Mouse (Mus musculus): ENCODE results near the gene Arhgap15. TPM values are rescaled to one million over a fixed set of nuclear protein-coding genes. Genes with fewer than 3 reads are reported as not detected.

Gene Arhgap15
- polyA plus RNA-seq, 1 experiment from 2014 or later, result 0.88 TPM

DNA sequence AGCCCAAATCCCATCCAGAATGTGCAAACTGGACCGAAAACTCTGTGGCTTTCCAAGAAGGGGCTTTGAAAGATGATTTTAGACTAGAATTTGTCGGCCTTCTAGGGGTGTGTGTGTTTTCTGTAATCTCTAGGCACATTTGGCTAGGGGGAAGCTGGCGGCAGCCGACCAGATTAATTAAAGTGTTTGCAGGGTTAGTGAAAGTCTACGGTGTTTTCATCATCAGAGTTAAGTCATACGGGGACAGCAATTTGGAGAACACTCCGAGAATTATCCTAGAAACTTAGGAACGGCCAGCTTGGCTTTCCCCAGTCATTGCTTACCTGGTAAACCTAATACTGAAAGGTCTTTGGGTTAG lies 356.6 kb downstream of the Arhgap15 start:
- 46% methylated on average over 8 of the region's 8 CpGs for whole genome bisulfite sequencing
- no peak overlapping the region for H3K4me2 ChIP-seq (replicated peaks; ENCODE audit: low read depth, low read length)
- no peak for ATAC-seq (ENCODE audit: insufficient number of reproducible peaks, insufficient read depth, low FRiP score, low read depth)

DNA sequence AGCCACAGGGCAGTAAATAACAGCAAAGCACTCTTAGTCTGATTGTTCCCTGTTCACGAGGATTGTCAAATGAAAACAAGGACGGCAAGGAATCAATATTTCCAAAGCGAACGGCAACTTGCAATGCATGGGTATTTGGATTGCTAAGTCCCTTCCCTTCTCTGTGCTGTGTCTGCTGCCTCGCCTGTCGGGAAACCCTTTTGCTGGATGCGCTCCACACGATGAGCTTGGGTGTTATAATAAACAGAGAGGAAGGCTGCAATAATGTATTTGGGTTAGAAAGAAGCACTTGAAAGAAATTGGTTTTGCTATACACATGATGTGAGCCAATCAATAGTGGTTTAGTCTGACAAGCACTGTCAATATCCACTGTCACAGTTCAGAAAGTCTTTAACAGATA lies 357.7 kb downstream of the Arhgap15 start:
- Histone ChIP-seq H3K4me1 (ENCODE audit: control insufficient read depth, insufficient read depth, low read length) (peaks cover 8% of the 10 kb centered on the region; the same call in 1 of the 2 replicates), H3K4me3 (ENCODE audit: low read depth, low read length) (no peak overlapping the region), H3K36me3 (ENCODE audit: control insufficient read depth, insufficient read depth, low read length) (no peaks in the 10 kb centered on the region), H3K9me3 (ENCODE audit: control insufficient read depth, low read depth, low read length) (no peaks in the 10 kb centered on the region), H3K27me3 (ENCODE audit: control insufficient read depth, insufficient read depth, low read length) (no peaks in the 10 kb centered on the region), H3K27ac (ENCODE audit: low read length) (peak overlapping the region; percentile 66; the same call in 1 of the 2 replicates), H3K4me2 (replicated peaks; ENCODE audit: low read depth, low read length) (no peak overlapping the region), H3K9ac (replicated peaks; ENCODE audit: low read depth, low read length) (no peak overlapping the region)
- ATAC-seq (ENCODE audit: insufficient number of reproducible peaks, insufficient read depth, low FRiP score, low read depth), result no peak
- 40% methylated on average over 8 of the region's 8 CpGs for WGBS

More for the DNA sequence above, 356.6 kb downstream of the Arhgap15 start:
- Histone ChIP-seq H3K27me3 (ENCODE audit: control insufficient read depth, insufficient read depth, low read length) (no peaks in the 10 kb centered on the region), H3K4me1 (ENCODE audit: control insufficient read depth, insufficient read depth, low read length) (peaks cover 8% of the 10 kb centered on the region; the same call in 1 of the 2 replicates), H3K9me3 (ENCODE audit: control insufficient read depth, low read depth, low read length) (no peaks in the 10 kb centered on the region), H3K9ac (replicated peaks; ENCODE audit: low read depth, low read length) (no peak overlapping the region), H3K27ac (ENCODE audit: low read length) (peak overlapping the region; percentile 87), H3K36me3 (ENCODE audit: control insufficient read depth, insufficient read depth, low read length) (no peaks in the 10 kb centered on the region), H3K4me3 (ENCODE audit: low read depth, low read length) (no peak overlapping the region)

DNA sequence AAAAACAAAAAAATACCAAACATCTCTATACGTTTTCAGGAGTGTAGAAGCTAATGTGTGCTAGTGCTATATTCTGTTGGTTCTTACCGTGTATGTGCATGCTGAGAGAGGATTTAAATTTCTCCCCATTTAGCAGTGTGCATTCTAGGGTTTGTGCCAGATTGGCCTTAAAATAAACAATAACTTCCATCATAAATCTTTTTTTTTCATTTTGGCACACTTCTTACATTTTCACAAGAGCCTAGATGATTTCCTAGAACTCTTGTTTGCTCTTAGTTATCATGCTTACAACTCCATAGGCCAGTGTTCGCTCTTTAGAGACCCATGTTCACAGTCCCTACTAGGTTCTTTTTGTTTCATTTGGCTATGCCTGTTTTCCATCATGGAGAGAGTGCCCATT lies 362.7 kb downstream of the Arhgap15 start:
- no peaks in the 10 kb centered on the region for H3K9me3 ChIP-seq (ENCODE audit: control insufficient read depth, low read depth, low read length)
- H3K9ac ChIP-seq (replicated peaks; ENCODE audit: low read depth, low read length), result no peak overlapping the region
- WGBS, result 87% methylated on average over 3 of the region's 3 CpGs
- H3K4me2 ChIP-seq (replicated peaks; ENCODE audit: low read depth, low read length), result no peak overlapping the region
- no peak overlapping the region for H3K27ac ChIP-seq (ENCODE audit: low read length)
- H3K36me3 ChIP-seq (ENCODE audit: control insufficient read depth, insufficient read depth, low read length), result no peaks in the 10 kb centered on the region
- no peaks in the 10 kb centered on the region for H3K4me1 ChIP-seq (ENCODE audit: control insufficient read depth, insufficient read depth, low read length)
- H3K27me3 ChIP-seq (ENCODE audit: control insufficient read depth, insufficient read depth, low read length), result no peaks in the 10 kb centered on the region
- no peak overlapping the region for H3K4me3 ChIP-seq (ENCODE audit: low read depth, low read length)
- ATAC-seq (ENCODE audit: insufficient number of reproducible peaks, insufficient read depth, low FRiP score, low read depth), result no peak

DNA sequence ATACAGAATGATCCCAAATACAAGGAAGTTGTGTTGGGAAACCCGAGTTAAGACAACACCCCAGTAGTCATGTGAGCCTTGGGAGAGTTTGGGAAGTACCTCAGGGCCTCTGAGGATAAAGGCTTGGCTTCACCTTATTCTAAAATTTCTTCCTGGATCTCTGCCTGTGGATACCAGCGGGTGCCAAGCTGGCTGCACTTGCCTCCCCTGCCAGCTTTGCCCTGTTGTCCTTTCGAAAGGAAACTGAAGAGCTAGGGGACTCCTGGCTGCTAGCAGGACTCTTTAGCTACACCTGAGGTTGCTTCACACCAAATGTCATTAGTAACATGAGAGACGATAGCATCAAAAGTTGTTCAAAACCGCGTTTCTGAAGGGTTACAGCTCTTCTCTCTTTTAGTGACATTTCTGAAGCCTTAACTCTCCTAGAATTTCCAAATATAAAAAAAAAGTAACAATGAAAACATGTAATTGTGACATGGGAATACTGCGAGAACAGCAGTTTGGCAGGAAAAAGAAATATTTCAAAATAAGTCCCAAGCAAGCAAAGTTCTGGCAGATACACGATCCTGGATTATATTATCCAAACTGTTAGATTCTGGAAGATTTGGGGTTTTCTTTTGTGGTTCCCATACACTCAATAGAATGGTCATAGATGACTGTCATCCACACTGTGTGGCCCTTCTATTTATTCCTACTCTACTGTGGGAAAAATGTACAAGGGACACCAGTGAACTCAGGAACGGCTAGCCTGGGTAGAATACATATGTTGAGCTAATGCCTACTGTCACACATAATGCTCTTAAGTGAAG lies 364.6 kb downstream of the Arhgap15 start:
- Histone ChIP-seq H3K9ac (replicated peaks; ENCODE audit: low read depth, low read length) (no peak overlapping the region), H3K27me3 (ENCODE audit: control insufficient read depth, insufficient read depth, low read length) (no peaks in the 10 kb centered on the region), H3K4me2 (replicated peaks; ENCODE audit: low read depth, low read length) (no peak overlapping the region), H3K4me1 (ENCODE audit: control insufficient read depth, insufficient read depth, low read length) (no peaks in the 10 kb centered on the region), H3K4me3 (ENCODE audit: low read depth, low read length) (no peak overlapping the region), H3K27ac (ENCODE audit: low read length) (peak overlapping the region; percentile 84; the same call in 1 of the 2 replicates), H3K36me3 (ENCODE audit: control insufficient read depth, insufficient read depth, low read length) (no peaks in the 10 kb centered on the region), H3K9me3 (ENCODE audit: control insufficient read depth, low read depth, low read length) (no peaks in the 10 kb centered on the region)
- 67% methylated on average over 9 of the region's 9 CpGs for WGBS
- ATAC-seq (ENCODE audit: insufficient number of reproducible peaks, insufficient read depth, low FRiP score, low read depth), result no peak

DNA sequence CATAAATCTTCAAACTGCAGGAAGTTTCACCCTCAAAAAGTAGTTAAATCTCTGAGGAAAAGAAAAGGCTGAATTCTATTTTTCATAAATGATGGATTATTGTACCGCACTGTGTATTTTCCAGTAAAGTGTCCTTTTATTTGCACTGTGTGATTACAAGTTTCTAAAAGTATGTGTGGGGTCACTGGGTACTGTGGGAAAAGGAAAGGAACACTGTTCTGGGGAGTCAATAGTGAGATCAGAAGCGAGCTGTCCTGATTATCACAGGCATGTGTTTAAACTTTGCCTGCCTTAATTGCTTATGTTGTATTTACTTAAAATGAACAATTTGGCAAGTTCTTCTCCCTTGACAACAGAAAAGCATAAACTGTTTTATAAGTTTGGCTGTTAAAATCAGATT lies 365.7 kb downstream of the Arhgap15 start:
- Histone ChIP-seq H3K27me3 (ENCODE audit: control insufficient read depth, insufficient read depth, low read length) (no peaks in the 10 kb centered on the region), H3K9me3 (ENCODE audit: control insufficient read depth, low read depth, low read length) (no peaks in the 10 kb centered on the region), H3K4me2 (replicated peaks; ENCODE audit: low read depth, low read length) (no peak overlapping the region), H3K4me1 (ENCODE audit: control insufficient read depth, insufficient read depth, low read length) (no peaks in the 10 kb centered on the region), H3K36me3 (ENCODE audit: control insufficient read depth, insufficient read depth, low read length) (no peaks in the 10 kb centered on the region), H3K27ac (ENCODE audit: low read length) (peak overlapping the region; percentile 58; the same call in 1 of the 2 replicates), H3K9ac (replicated peaks; ENCODE audit: low read depth, low read length) (no peak overlapping the region), H3K4me3 (ENCODE audit: low read depth, low read length) (no peak overlapping the region)
- peak; percentile 65; the same call in 1 of the 2 replicates for ATAC-seq (ENCODE audit: insufficient number of reproducible peaks, insufficient read depth, low FRiP score, low read depth)
- WGBS, result 14% methylated on average over 2 of the region's 2 CpGs

DNA sequence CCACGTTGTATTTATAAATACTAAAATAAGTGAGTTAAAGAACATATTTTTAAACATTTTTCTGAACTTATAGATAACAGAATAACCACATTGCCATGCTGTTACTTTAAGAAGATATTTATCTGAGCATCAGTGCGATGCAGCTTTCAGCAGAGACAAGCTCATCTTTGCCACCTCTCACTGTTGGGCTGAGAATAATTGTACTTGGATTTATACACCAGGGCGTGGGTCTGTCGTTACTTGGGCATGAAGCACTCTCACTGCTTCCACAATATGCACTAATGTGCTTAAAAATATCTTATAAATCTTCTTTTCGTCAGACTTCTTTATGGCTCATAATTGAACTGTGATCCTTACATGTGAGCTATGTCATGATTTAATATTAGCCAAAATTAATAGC lies 372.5 kb downstream of the Arhgap15 start:
- 73% methylated on average over 5 of the region's 5 CpGs for WGBS
- no peaks in the 10 kb centered on the region for H3K27me3 ChIP-seq (ENCODE audit: control insufficient read depth, insufficient read depth, low read length)
- no peak for ATAC-seq (ENCODE audit: insufficient number of reproducible peaks, insufficient read depth, low FRiP score, low read depth)
- no peak overlapping the region for H3K4me2 ChIP-seq (replicated peaks; ENCODE audit: low read depth, low read length)
- H3K4me1 ChIP-seq (ENCODE audit: control insufficient read depth, insufficient read depth, low read length), result 0 out of 2 replicates have a peak, but pooled peaks cover 2% of the 10 kb centered on the region
- H3K9ac ChIP-seq (replicated peaks; ENCODE audit: low read depth, low read length), result no peak overlapping the region
- no peaks in the 10 kb centered on the region for H3K9me3 ChIP-seq (ENCODE audit: control insufficient read depth, low read depth, low read length)
- H3K4me3 ChIP-seq (ENCODE audit: low read depth, low read length), result no peak overlapping the region
- H3K36me3 ChIP-seq (ENCODE audit: control insufficient read depth, insufficient read depth, low read length), result no peaks in the 10 kb centered on the region
- no peak overlapping the region for H3K27ac ChIP-seq (ENCODE audit: low read length)

DNA sequence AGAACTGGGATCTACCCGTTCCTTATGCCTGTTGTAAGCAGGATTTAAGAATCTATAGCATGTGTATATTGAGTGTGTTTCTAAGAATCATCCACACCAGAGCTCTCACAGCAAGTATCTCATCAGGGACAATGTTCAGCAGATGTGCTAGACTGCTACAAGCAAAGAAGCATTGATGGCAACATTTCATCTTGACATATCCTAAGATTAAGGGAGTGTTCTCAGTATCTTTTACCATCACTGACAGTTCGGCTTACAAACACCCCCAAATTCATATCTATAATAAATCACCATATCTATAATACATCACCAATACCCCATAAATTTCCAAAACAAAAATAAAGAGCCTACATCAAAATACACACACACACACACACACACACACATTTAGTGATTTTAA lies 374.6 kb downstream of the Arhgap15 start:
- Histone ChIP-seq H3K27me3 (ENCODE audit: control insufficient read depth, insufficient read depth, low read length) (no peaks in the 10 kb centered on the region), H3K36me3 (ENCODE audit: control insufficient read depth, insufficient read depth, low read length) (no peaks in the 10 kb centered on the region), H3K27ac (ENCODE audit: low read length) (no peak overlapping the region), H3K4me1 (ENCODE audit: control insufficient read depth, insufficient read depth, low read length) (0 out of 2 replicates have a peak, but pooled peaks cover 2% of the 10 kb centered on the region), H3K4me3 (ENCODE audit: low read depth, low read length) (no peak overlapping the region), H3K9ac (replicated peaks; ENCODE audit: low read depth, low read length) (no peak overlapping the region), H3K4me2 (replicated peaks; ENCODE audit: low read depth, low read length) (no peak overlapping the region), H3K9me3 (ENCODE audit: control insufficient read depth, low read depth, low read length) (no peaks in the 10 kb centered on the region)
- 75% methylated on average over 2 of the region's 2 CpGs for WGBS
- no peak for ATAC-seq (ENCODE audit: insufficient number of reproducible peaks, insufficient read depth, low FRiP score, low read depth)

DNA sequence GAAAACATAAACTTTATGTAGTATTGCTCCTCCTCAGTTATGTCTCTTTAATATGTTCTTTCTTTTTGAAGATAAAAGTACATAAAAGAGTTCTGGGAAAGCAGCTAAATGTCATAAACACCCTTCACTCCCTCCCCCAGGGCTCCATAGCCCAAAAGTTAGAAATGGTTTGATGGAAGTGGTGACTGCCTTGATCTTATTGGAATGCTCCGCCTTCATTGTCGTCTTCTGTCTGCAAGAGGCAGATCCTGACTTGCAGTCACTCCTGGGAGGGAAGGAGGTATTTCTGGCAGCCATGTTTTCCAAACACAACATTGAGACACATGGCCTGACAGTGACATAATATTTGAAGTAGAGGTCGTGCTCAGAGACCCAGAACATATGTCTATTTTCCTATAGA lies 375.5 kb downstream of the Arhgap15 start:
- WGBS, result 72% methylated on average over 3 of the region's 3 CpGs
- 0 out of 2 replicates have a peak, but pooled peaks cover 2% of the 10 kb centered on the region for H3K4me1 ChIP-seq (ENCODE audit: control insufficient read depth, insufficient read depth, low read length)
- H3K4me3 ChIP-seq (ENCODE audit: low read depth, low read length), result no peak overlapping the region
- no peak overlapping the region for H3K4me2 ChIP-seq (replicated peaks; ENCODE audit: low read depth, low read length)
- no peak overlapping the region for H3K9ac ChIP-seq (replicated peaks; ENCODE audit: low read depth, low read length)
- ATAC-seq (ENCODE audit: insufficient number of reproducible peaks, insufficient read depth, low FRiP score, low read depth), result no peak
- H3K27me3 ChIP-seq (ENCODE audit: control insufficient read depth, insufficient read depth, low read length), result no peaks in the 10 kb centered on the region
- no peak overlapping the region for H3K27ac ChIP-seq (ENCODE audit: low read length)
- no peaks in the 10 kb centered on the region for H3K36me3 ChIP-seq (ENCODE audit: control insufficient read depth, insufficient read depth, low read length)
- no peaks in the 10 kb centered on the region for H3K9me3 ChIP-seq (ENCODE audit: control insufficient read depth, low read depth, low read length)
